Mouse (Mus musculus): ENCODE results near the gene Tspan1.

Gene Tspan1

GRCm38 (mm10) chr4:116165708-116166407 lies 1.5 kb downstream of the Tspan1 start:
- WGBS = 82% methylated on average over 8 of the region's 8 CpGs

GRCm38 (mm10) chr4:116164759-116165554 lies 2.4 kb downstream of the Tspan1 start:
- WGBS = 94% methylated on average over 2 of the region's 2 CpGs

GRCm38 (mm10) chr4:116162142-116162541 lies 5.3 kb downstream of the Tspan1 start:
- 38% methylated on average over 4 of the region's 4 CpGs for WGBS

GRCm38 (mm10) chr4:116160769-116161168 lies 6.6 kb downstream of the Tspan1 start:
- WGBS = 53% methylated on average over 3 of the region's 3 CpGs

GRCm38 (mm10) chr4:116159912-116160311 lies 7.5 kb downstream of the Tspan1 start:
- WGBS = 37% methylated on average over 3 of the region's 3 CpGs

GRCm38 (mm10) chr4:116157882-116158281 lies 9.5 kb downstream of the Tspan1 start:
- 89% methylated on average over 2 of the region's 2 CpGs for WGBS

- 95% methylated on average over 15 of the region's 15 CpGs for WGBS
Observed at GRCm38 (mm10) chr4:116152702-116153101, 14.7 kb downstream of the Tspan1 start.

GRCm38 (mm10) chr4:116151238-116151637 lies 16.2 kb downstream of the Tspan1 start, which contains the start of gene Lurap1:
Gene Lurap1 (minus strand): TSS chr4:116151338.
- WGBS = 74% methylated on average over 6 of the region's 6 CpGs

- 16% methylated on average over 4 of the region's 4 CpGs for WGBS
Observed at GRCm38 (mm10) chr4:116150862-116151221, 16.6 kb downstream of the Tspan1 start.

- WGBS = 1% methylated on average over 61 of the region's 73 CpGs
Observed at GRCm38 (mm10) chr4:116150156-116150861, 17.1 kb downstream of the Tspan1 start.

- 18% methylated on average over 6 of the region's 6 CpGs for WGBS
Observed at GRCm38 (mm10) chr4:116149812-116150155, 17.6 kb downstream of the Tspan1 start.

- WGBS = 1% methylated on average over 47 of the region's 47 CpGs
Observed at GRCm38 (mm10) chr4:116143891-116144717, 23.3 kb downstream of the Tspan1 start.

- 14% methylated on average over 7 of the region's 7 CpGs for WGBS
Observed at GRCm38 (mm10) chr4:116143317-116143811, 24.0 kb downstream of the Tspan1 start.

- 86% methylated on average over 7 of the region's 7 CpGs for WGBS
Observed at GRCm38 (mm10) chr4:116142269-116142668, 25.1 kb downstream of the Tspan1 start.

GRCm38 (mm10) chr4:116141736-116142135 lies 25.7 kb downstream of the Tspan1 start:
- WGBS = 61% methylated on average over 1 of the region's 1 CpGs

- 60% methylated on average over 7 of the region's 7 CpGs for WGBS
Observed at GRCm38 (mm10) chr4:116140801-116141574, 26.4 kb downstream of the Tspan1 start.

GRCm38 (mm10) chr4:116137421-116137996 lies 29.9 kb downstream of the Tspan1 start:
- 60% methylated on average over 13 of the region's 13 CpGs for WGBS

GRCm38 (mm10) chr4:116134990-116135389 lies 32.4 kb downstream of the Tspan1 start:
- 8% methylated on average over 2 of the region's 2 CpGs for WGBS

GRCm38 (mm10) chr4:116133126-116133525 lies 34.3 kb downstream of the Tspan1 start:
- 91% methylated on average over 4 of the region's 4 CpGs for WGBS

GRCm38 (mm10) chr4:116127956-116128355 lies 39.4 kb downstream of the Tspan1 start:
- WGBS = 81% methylated on average over 6 of the region's 6 CpGs

Measured in cerebral cortex, adult 2 months (tissue).